Mouse (Mus musculus): Measurements from ENCODE around the gene Tes. TPM values are rescaled to one million over a fixed set of nuclear protein-coding genes. Genes with fewer than 3 reads are reported as not detected.
A peak's percentile ranks its signal among the peaks of the same experiment; 100 is the strongest.

Tes gene
- total RNA-seq (2014; rRNA removed; ENCODE audit: low replicate concordance), result 13.8 and 17.9 TPM in 2 replicates
- 5.5 and 6.0 TPM in 2 replicates for polyA plus RNA-seq (2015; fragmentation: Nextera tagmentation; extraction: Ambion mirVana)

DNA sequence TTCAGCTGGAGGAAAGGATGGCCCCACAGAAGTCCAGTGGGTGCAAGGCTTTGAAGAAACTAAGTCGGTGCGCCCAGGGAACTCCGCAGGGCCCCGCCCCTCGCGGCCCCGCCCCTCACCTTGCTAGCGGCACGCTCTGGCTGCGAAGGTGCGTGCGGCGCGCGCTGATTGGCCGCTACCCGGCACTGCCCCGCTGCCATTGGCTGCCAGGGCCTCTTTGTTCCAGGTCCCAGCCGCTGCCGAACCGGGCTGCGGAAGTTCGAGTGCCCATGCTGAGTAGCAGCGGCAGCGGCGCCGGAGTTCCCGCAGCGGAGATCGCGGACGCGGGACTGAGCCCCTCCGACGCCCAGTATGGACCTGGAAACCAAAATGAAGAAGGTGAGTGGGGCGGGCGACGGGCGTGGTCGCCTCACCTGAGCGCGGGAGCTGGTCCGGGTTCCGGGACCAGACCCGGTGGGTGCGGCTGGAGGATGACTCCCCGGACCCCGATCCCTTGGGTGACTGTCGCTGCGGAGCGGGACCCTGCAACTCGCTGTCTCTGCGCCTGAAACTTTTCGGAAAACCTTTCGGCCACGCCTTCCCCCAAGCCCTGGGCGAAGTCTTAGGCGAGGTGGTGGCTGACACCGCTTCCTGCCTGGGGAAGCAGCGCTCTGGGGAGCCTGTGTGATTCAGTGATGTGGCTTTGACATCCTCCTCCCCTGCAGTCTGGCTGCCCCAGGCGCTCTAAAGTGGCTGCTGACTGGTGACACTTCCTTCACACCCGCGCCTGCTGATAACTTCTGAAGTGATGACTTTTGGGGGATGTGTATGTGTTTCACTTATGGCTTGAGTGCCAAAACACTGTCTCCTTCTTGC lies at the start of gene Tes:
Tes (plus strand) TSS at position 214 of the 855 bp plus-strand sequence.
- Histone ChIP-seq H3K27me3 (ENCODE audit: control insufficient read depth, insufficient read depth, low read length) (peaks cover 89% of the 10 kb centered on the region), H3K27ac (ENCODE audit: low read depth) (peak within 1 kb of the TSS; percentile 4; the same call in 1 of the 2 replicates), H3K4me2 (ENCODE audit: low read depth, low read length) (peak within 1 kb of the TSS; percentile 75), H3K4me3 (ENCODE audit: low read depth, low read length) (peak within 1 kb of the TSS; percentile 55), H3K36me3 (replicated peaks; ENCODE audit: control insufficient read depth, insufficient read depth, low read length) (no peaks in the 10 kb centered on the region), H3K9ac (replicated peaks; ENCODE audit: low read depth, low read length) (peak within 1 kb of the TSS; percentile 34), H3K4me1 (ENCODE audit: control insufficient read depth, insufficient read depth) (peaks cover 7% of the 10 kb centered on the region; the same call in 1 of the 2 replicates), H3K9me3 (replicated peaks; ENCODE audit: control insufficient read depth, low read length) (no peaks in the 10 kb centered on the region)
- ATAC-seq (ENCODE audit: insufficient read depth, low read depth) (peak; percentile 93), DNase-seq (ENCODE audit: low spot score) (peak; percentile 68)
- WGBS, result under 1% methylated on average over 59 of the region's 63 CpGs
- TF ChIP-seq CTCF (IDR thresholded peaks at IDR 0.05; ENCODE audit: low read depth) (no peak), EP300 (IDR thresholded peaks at IDR 0.05; ENCODE audit: low read depth) (peak; percentile 34; the same call in 1 of the 2 replicates)

DNA sequence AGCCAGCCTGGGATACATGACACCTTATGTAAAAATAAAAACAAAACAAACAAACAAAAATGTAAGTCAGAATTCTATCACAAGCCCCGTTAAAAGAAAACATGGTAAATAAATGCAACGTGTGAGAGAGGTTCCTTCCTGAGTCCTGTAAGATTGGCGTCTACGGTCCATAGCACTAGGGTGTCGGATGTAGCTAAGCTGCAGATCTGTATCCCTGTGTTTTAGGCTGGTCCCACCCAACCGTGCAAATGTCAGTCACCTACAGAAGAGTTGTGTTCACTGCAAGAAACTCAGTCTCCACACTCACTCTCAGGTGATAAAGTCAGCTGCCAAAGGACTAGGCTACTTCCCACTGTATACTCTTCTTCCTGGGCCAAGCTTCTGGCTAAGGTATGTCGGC lies 39.1 kb upstream of the Tes start:
- H3K27me3 ChIP-seq (ENCODE audit: control insufficient read depth, insufficient read depth, low read length), result peaks cover 15% of the 10 kb centered on the region
- 65% methylated on average over 7 of the region's 7 CpGs for WGBS
- DNase-seq (ENCODE audit: low spot score), result no peak
- no peak overlapping the region for H3K27ac ChIP-seq (ENCODE audit: low read depth)
- no peak for ATAC-seq (ENCODE audit: insufficient read depth, low read depth)
- H3K9me3 ChIP-seq (replicated peaks; ENCODE audit: control insufficient read depth, low read length), result no peaks in the 10 kb centered on the region
- no peak overlapping the region for H3K4me2 ChIP-seq (ENCODE audit: low read depth, low read length)
- H3K4me3 ChIP-seq (ENCODE audit: low read depth, low read length), result no peak overlapping the region
- no peak overlapping the region for H3K9ac ChIP-seq (replicated peaks; ENCODE audit: low read depth, low read length)
- H3K36me3 ChIP-seq (replicated peaks; ENCODE audit: control insufficient read depth, insufficient read depth, low read length), result no peaks in the 10 kb centered on the region
- TF ChIP-seq EP300 (IDR thresholded peaks at IDR 0.05; ENCODE audit: low read depth) (no peak), CTCF (IDR thresholded peaks at IDR 0.05; ENCODE audit: low read depth) (no peak)
- no peaks in the 10 kb centered on the region for H3K4me1 ChIP-seq (ENCODE audit: control insufficient read depth, insufficient read depth)

DNA sequence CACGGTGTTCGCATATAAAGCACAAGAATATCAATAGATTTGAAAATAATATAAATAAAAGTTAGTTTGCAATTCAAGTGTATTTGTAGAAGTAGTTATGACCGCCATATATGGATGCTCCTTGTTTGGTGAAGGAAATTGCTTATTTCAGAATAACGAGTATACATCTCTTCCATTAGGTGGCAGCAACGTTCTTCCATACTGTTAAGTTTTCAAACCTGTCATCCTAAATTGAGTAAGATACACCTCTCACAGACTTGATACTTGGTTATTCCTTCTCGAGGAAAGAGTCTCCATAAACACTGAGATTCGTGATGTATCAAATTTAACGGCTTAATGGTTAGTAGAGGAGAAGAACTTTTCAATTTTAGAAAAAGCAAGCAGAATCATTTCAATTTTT lies 37.4 kb upstream of the Tes start:
- Histone ChIP-seq H3K4me2 (ENCODE audit: low read depth, low read length) (no peak overlapping the region), H3K4me3 (ENCODE audit: low read depth, low read length) (no peak overlapping the region), H3K27ac (ENCODE audit: low read depth) (no peak overlapping the region), H3K9me3 (replicated peaks; ENCODE audit: control insufficient read depth, low read length) (no peaks in the 10 kb centered on the region), H3K36me3 (replicated peaks; ENCODE audit: control insufficient read depth, insufficient read depth, low read length) (no peaks in the 10 kb centered on the region), H3K4me1 (ENCODE audit: control insufficient read depth, insufficient read depth) (no peaks in the 10 kb centered on the region), H3K27me3 (ENCODE audit: control insufficient read depth, insufficient read depth, low read length) (peaks cover 18% of the 10 kb centered on the region), H3K9ac (replicated peaks; ENCODE audit: low read depth, low read length) (no peak overlapping the region)
- WGBS, result 11% methylated on average over 8 of the region's 8 CpGs
- ATAC-seq (ENCODE audit: insufficient read depth, low read depth) (no peak), DNase-seq (ENCODE audit: low spot score) (peak; percentile 45)
- no peak for TF ChIP-seq EP300 (IDR thresholded peaks at IDR 0.05; ENCODE audit: low read depth)
- TF ChIP-seq CTCF (IDR thresholded peaks at IDR 0.05; ENCODE audit: low read depth), result peak; percentile 67

DNA sequence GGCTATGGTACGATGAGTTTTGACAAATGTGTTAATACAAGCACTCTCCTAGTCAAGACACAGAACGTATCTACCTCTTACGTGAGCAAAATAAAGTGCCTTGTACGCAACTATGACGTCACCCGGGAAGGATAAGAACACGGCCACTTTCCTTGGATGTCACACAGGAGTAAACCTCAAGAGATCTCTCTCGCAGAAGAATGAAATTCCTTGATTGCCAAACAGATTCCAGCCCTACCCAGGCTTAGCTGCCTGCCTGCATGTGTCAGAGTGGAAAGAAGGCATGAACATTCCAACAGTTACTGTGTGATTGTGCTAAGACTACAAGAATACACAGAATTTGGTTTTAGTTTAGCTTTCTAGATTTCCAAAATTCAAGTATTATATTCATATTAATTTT lies 36.1 kb upstream of the Tes start:
- 69% methylated on average over 8 of the region's 8 CpGs for WGBS
- TF ChIP-seq EP300 (IDR thresholded peaks at IDR 0.05; ENCODE audit: low read depth) (no peak), CTCF (IDR thresholded peaks at IDR 0.05; ENCODE audit: low read depth) (no peak)
- H3K27ac ChIP-seq (ENCODE audit: low read depth), result no peak overlapping the region
- ATAC-seq (ENCODE audit: insufficient read depth, low read depth) (no peak), DNase-seq (ENCODE audit: low spot score) (no peak)
- H3K36me3 ChIP-seq (replicated peaks; ENCODE audit: control insufficient read depth, insufficient read depth, low read length), result no peaks in the 10 kb centered on the region
- H3K4me3 ChIP-seq (ENCODE audit: low read depth, low read length), result no peak overlapping the region
- no peak overlapping the region for H3K9ac ChIP-seq (replicated peaks; ENCODE audit: low read depth, low read length)
- H3K27me3 ChIP-seq (ENCODE audit: control insufficient read depth, insufficient read depth, low read length), result peaks cover 18% of the 10 kb centered on the region
- H3K4me2 ChIP-seq (ENCODE audit: low read depth, low read length), result no peak overlapping the region
- H3K4me1 ChIP-seq (ENCODE audit: control insufficient read depth, insufficient read depth), result no peaks in the 10 kb centered on the region
- H3K9me3 ChIP-seq (replicated peaks; ENCODE audit: control insufficient read depth, low read length), result no peaks in the 10 kb centered on the region

DNA sequence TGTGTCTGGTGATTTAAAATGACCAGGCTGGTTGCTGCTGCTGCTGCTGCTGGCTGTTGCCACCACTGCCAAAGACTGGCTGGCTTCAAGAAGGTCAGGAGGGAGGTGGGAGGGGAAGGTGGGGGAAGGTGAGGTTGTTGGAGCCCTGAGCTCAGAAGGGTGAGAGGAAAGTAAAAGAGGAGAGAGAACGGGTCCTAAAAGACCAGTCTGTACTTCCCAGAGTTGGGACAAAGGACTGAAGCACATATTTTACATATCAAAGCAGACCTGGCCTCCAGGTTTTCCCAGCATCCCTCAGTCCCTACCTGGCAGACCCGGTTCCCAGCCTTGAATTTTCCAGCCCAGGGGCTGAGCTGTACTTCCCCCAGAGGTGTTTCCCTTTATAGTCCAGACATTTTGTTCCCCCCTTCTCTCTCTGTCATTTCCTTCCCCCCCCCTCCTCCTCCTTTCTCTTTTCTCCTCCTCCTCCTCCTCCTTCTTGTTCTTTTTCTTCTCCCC lies 32.7 kb upstream of the Tes start:
- ATAC-seq (ENCODE audit: insufficient read depth, low read depth), result no peak
- 23% methylated on average over 2 of the region's 2 CpGs for WGBS
- Histone ChIP-seq H3K9me3 (replicated peaks; ENCODE audit: control insufficient read depth, low read length) (no peaks in the 10 kb centered on the region), H3K36me3 (replicated peaks; ENCODE audit: control insufficient read depth, insufficient read depth, low read length) (no peaks in the 10 kb centered on the region), H3K27me3 (ENCODE audit: control insufficient read depth, insufficient read depth, low read length) (peaks cover 14% of the 10 kb centered on the region), H3K4me1 (ENCODE audit: control insufficient read depth, insufficient read depth) (no peaks in the 10 kb centered on the region), H3K4me2 (ENCODE audit: low read depth, low read length) (no peak overlapping the region), H3K27ac (ENCODE audit: low read depth) (no peak overlapping the region), H3K9ac (replicated peaks; ENCODE audit: low read depth, low read length) (no peak overlapping the region), H3K4me3 (ENCODE audit: low read depth, low read length) (no peak overlapping the region)
- no peak for TF ChIP-seq EP300 (IDR thresholded peaks at IDR 0.05; ENCODE audit: low read depth)
- no peak for DNase-seq (ENCODE audit: low spot score)

All from heart, postnatal 0 days (tissue).